In genomic region chr11:5707530-5708353, GRCm38 (mm10) we compare ENCODE assay signal across 8 mouse cellular contexts. TPM values are rescaled to one million over a fixed set of nuclear protein-coding genes. Genes with fewer than 3 reads are reported as not detected.
DNase-seq lines count a peak whose midpoint lies in the region; ATAC-seq lines count a peak whose summit lies in the region.

No protein-coding gene starts in this region.

- H3K27ac ChIP-seq in embryonic facial prominence, embryonic 11.5 days (replicated peaks; ENCODE audit: low read depth, low read length), result peak overlapping the region; percentile 41; the same call in 1 of the 2 replicates
- H3K27ac ChIP-seq in limb, embryonic 10.5 days, result peak overlapping the region; percentile 94
- H3K27ac ChIP-seq in midbrain, embryonic 12.5 days (replicated peaks), result peak overlapping the region; percentile 64

- peak overlapping the region; percentile 92 for H3K4me3 ChIP-seq in embryonic facial prominence, embryonic 11.5 days (ENCODE audit: low read depth, low read length)
- peak overlapping the region; percentile 92 for H3K4me3 ChIP-seq in limb, embryonic 10.5 days
- peak overlapping the region; percentile 86 for H3K4me3 ChIP-seq in midbrain, embryonic 12.5 days

- no peaks in the 10 kb centered on the region for H3K4me1 ChIP-seq in embryonic facial prominence, embryonic 11.5 days (ENCODE audit: control insufficient read depth, insufficient read depth, low read length)
- peaks cover 16% of the 10 kb centered on the region for H3K4me1 ChIP-seq in limb, embryonic 10.5 days
- peaks cover 13% of the 10 kb centered on the region for H3K4me1 ChIP-seq in midbrain, embryonic 12.5 days

- peak; percentile 92 for ATAC-seq in embryonic facial prominence, embryonic 11.5 days (replicated peaks; ENCODE audit: insufficient number of reproducible peaks, low FRiP score, low TSS enrichment, low read depth)
- peak; percentile 95 for ATAC-seq in midbrain, embryonic 12.5 days (ENCODE audit: low FRiP score, low read depth)

- H3K9me3 ChIP-seq in embryonic facial prominence, embryonic 11.5 days (replicated peaks; ENCODE audit: control insufficient read depth, low read length), result no peaks in the 10 kb centered on the region
- no peaks in the 10 kb centered on the region for H3K9me3 ChIP-seq in limb, embryonic 10.5 days (replicated peaks)
- H3K9me3 ChIP-seq in midbrain, embryonic 12.5 days, result no peaks in the 10 kb centered on the region

- peak; percentile 94 for DNase-seq in 3134 (ENCODE audit: extremely low read depth, insufficient read length, low spot score)
- peak; percentile 95 for DNase-seq in adrenal gland, postnatal 25 days
- DNase-seq in embryonic facial prominence, embryonic 11.5 days (ENCODE audit: low spot score), result peak; percentile 95
- DNase-seq in heart, adult 11 months, result peak; percentile 99
- peak; percentile 91 for DNase-seq in kidney, adult 18-20 months
- peak; percentile 99 for DNase-seq in limb, embryonic 10.5 days (ENCODE audit: low spot score)
- peak; percentile 82 for DNase-seq in skeletal muscle tissue, adult 2 months (ENCODE audit: low read depth, low spot score)

- H3K36me3 ChIP-seq in embryonic facial prominence, embryonic 11.5 days (replicated peaks; ENCODE audit: control insufficient read depth, insufficient read depth, low read depth, low read length), result no peaks in the 10 kb centered on the region; the same call in none of the 2 replicates
- H3K36me3 ChIP-seq in limb, embryonic 10.5 days, result peaks cover 28% of the 10 kb centered on the region
- H3K36me3 ChIP-seq in midbrain, embryonic 12.5 days, result peaks cover 25% of the 10 kb centered on the region

- no peaks in the 10 kb centered on the region for H3K27me3 ChIP-seq in embryonic facial prominence, embryonic 11.5 days (ENCODE audit: control insufficient read depth, insufficient read depth, low read length)
- H3K27me3 ChIP-seq in limb, embryonic 10.5 days (ENCODE audit: low read depth, poor library complexity, severe bottlenecking), result no peaks in the 10 kb centered on the region
- H3K27me3 ChIP-seq in midbrain, embryonic 12.5 days, result no peaks in the 10 kb centered on the region

- 19% methylated on average over 49 of the region's 50 CpGs for WGBS in embryonic facial prominence, embryonic 11.5 days
- WGBS in limb, embryonic 10.5 days, result 18% methylated on average over 50 of the region's 50 CpGs
- WGBS in midbrain, embryonic 12.5 days, result 19% methylated on average over 49 of the region's 50 CpGs

- peak overlapping the region; percentile 83 for H3K4me2 ChIP-seq in embryonic facial prominence, embryonic 11.5 days (ENCODE audit: low read depth, low read length)
- H3K4me2 ChIP-seq in midbrain, embryonic 12.5 days (replicated peaks), result peak overlapping the region; percentile 84

- peak overlapping the region; percentile 92 for H3K9ac ChIP-seq in embryonic facial prominence, embryonic 11.5 days (replicated peaks; ENCODE audit: low read length)
- H3K9ac ChIP-seq in midbrain, embryonic 12.5 days (replicated peaks), result peak overlapping the region; percentile 95

RNA-seq across cellular contexts. Expression of gene Mrps24, which starts 7.7 kb away (rescaled TPM):
- total RNA-seq in adrenal gland, postnatal 25 days (2021), result 144 and 186 TPM in 2 replicates
- polyA plus RNA-seq in embryonic facial prominence, embryonic 11.5 days (2014; fragmentation: Nextera tagmentation; extraction: Ambion mirVana), result 170 and 176 TPM in 2 replicates
- 155 and 158 TPM in 2 replicates for polyA plus RNA-seq in limb, embryonic 10.5 days (2016; fragmentation: Nextera tagmentation; extraction: Ambion mirVana)
- polyA plus RNA-seq in midbrain, embryonic 12.5 days (2016; fragmentation: Nextera tagmentation; extraction: Ambion mirVana), result 154 and 158 TPM in 2 replicates

RNA-seq across cellular contexts. Expression of gene Urgcp, which starts 54.4 kb away (rescaled TPM):
- total RNA-seq in adrenal gland, postnatal 25 days (2021), result 33.8 and 58.8 TPM in 2 replicates
- 9.4 and 10.1 TPM in 2 replicates for polyA plus RNA-seq in embryonic facial prominence, embryonic 11.5 days (2014; fragmentation: Nextera tagmentation; extraction: Ambion mirVana)
- 15.4 and 20.3 TPM in 2 replicates for polyA plus RNA-seq in limb, embryonic 10.5 days (2016; fragmentation: Nextera tagmentation; extraction: Ambion mirVana)
- polyA plus RNA-seq in midbrain, embryonic 12.5 days (2016; fragmentation: Nextera tagmentation; extraction: Ambion mirVana), result 25.1 and 25.8 TPM in 2 replicates

Comparison
In these comparisons a context has a peak if more than half of its experiments do, and no peak if none do; other contexts are left out.
1. Peak in every context shown above with its lines: DNase-seq, ATAC-seq, H3K4me3 ChIP-seq and H3K27ac ChIP-seq.
2. H3K27ac ChIP-seq: peak in every context shown above with its lines; median percentile 94 in limb, embryonic 10.5 days; 64 in midbrain, embryonic 12.5 days; 41 in embryonic facial prominence, embryonic 11.5 days.